Mouse (Mus musculus): ENCODE results near the gene Arhgef25. TPM values are rescaled to one million over a fixed set of nuclear protein-coding genes. Genes with fewer than 3 reads are reported as not detected.

The Arhgef25 gene
- polyA plus RNA-seq, 1 experiment from 2014 or later: 19.6 TPM

DNA sequence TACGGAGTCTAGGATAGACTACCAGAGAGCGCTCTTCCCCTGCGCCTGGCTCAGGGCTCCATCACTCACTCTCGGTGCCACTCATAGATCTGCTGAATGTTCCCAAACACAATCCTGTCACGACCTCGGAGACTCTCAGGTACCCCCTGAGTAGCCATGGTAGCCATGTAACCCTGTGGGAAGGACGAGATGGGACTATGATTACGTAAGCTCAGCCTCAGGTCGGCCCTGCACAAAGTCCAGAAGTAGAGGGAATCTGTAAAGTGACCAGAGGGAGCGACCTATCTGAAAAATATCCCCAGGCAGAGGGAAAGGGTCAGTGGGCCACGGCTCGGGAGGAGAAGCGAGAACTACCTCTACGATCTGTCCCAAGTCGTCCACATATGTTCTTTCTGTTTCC lies 4.4 kb downstream of the Arhgef25 start:
- DNase-seq: no peak
- no peaks in the 10 kb centered on the region for H3K9me3 ChIP-seq (ENCODE audit: control insufficient read depth, low read length)
- H3K4me1 ChIP-seq (ENCODE audit: control insufficient read depth, insufficient read depth, low read length): peaks cover 30% of the 10 kb centered on the region
- ATAC-seq (ENCODE audit: low FRiP score, low TSS enrichment): no peak
- no peak overlapping the region for H3K9ac ChIP-seq (replicated peaks; ENCODE audit: low read length)
- 90% methylated on average over 15 of the region's 15 CpGs for WGBS
- H3K27ac ChIP-seq (replicated peaks; ENCODE audit: low read depth, low read length): no peak overlapping the region
- peaks cover 2% of the 10 kb centered on the region for H3K36me3 ChIP-seq (ENCODE audit: control insufficient read depth, insufficient read depth, low read length)
- H3K27me3 ChIP-seq (ENCODE audit: control insufficient read depth, insufficient read depth, low read length): 0 out of 2 replicates have a peak, but pooled peaks cover 3% of the 10 kb centered on the region
- H3K4me3 ChIP-seq (replicated peaks; ENCODE audit: low read depth, low read length): no peak overlapping the region
- H3K4me2 ChIP-seq (ENCODE audit: low read length): no peak overlapping the region

DNA sequence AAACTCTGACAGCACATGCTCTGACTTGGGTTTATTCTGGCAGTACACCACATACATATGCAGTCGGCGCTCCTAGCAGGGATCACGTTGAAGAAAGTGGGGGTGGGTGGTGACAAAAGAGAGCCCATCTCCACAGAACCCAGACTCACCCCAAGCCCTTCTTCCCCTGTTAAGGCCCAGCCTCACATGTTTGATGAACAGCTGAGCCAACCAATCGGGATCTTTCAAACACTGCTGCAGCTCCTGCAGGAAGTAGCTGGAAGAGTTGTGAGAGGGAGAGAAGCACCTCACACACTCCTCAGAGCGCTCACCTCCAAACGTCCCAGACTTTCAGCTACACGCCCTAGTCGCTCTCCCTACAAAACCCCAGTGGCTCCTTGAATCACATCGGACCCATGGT lies 4.8 kb downstream of the Arhgef25 start:
- no peak overlapping the region for H3K27ac ChIP-seq (replicated peaks; ENCODE audit: low read depth, low read length)
- WGBS: 76% methylated on average over 9 of the region's 9 CpGs

GRCm38 (mm10) chr10:127183759-127184158 lies 6.1 kb downstream of the Arhgef25 start:
- peaks cover 19% of the 10 kb centered on the region for H3K4me1 ChIP-seq (ENCODE audit: control insufficient read depth, insufficient read depth, low read length)
- peak; percentile 28 for DNase-seq
- no peak for ATAC-seq (ENCODE audit: low FRiP score, low TSS enrichment)
- peak overlapping the region; percentile 16 for H3K4me2 ChIP-seq (ENCODE audit: low read length)
- 0 out of 2 replicates have a peak overlapping the region, but pooled peaks have one; percentile 24 for H3K9ac ChIP-seq (replicated peaks; ENCODE audit: low read length)
- WGBS: 17% methylated on average over 20 of the region's 20 CpGs
- H3K36me3 ChIP-seq (ENCODE audit: control insufficient read depth, insufficient read depth, low read length): no peaks in the 10 kb centered on the region
- no peaks in the 10 kb centered on the region for H3K9me3 ChIP-seq (ENCODE audit: control insufficient read depth, low read length)
- peaks cover 19% of the 10 kb centered on the region for H3K27me3 ChIP-seq (ENCODE audit: control insufficient read depth, insufficient read depth, low read length)
- no peak overlapping the region for H3K27ac ChIP-seq (replicated peaks; ENCODE audit: low read depth, low read length)
- no peak overlapping the region for H3K4me3 ChIP-seq (replicated peaks; ENCODE audit: low read depth, low read length)

More for the DNA sequence above, 4.8 kb downstream of the Arhgef25 start:
- Histone ChIP-seq H3K4me3 (replicated peaks; ENCODE audit: low read depth, low read length) (no peak overlapping the region), H3K36me3 (ENCODE audit: control insufficient read depth, insufficient read depth, low read length) (no peaks in the 10 kb centered on the region), H3K9ac (replicated peaks; ENCODE audit: low read length) (no peak overlapping the region), H3K4me1 (ENCODE audit: control insufficient read depth, insufficient read depth, low read length) (peaks cover 32% of the 10 kb centered on the region), H3K27me3 (ENCODE audit: control insufficient read depth, insufficient read depth, low read length) (peaks cover 6% of the 10 kb centered on the region), H3K9me3 (ENCODE audit: control insufficient read depth, low read length) (no peaks in the 10 kb centered on the region), H3K4me2 (ENCODE audit: low read length) (no peak overlapping the region)
- ATAC-seq (ENCODE audit: low FRiP score, low TSS enrichment) (no peak), DNase-seq (peak; percentile 50)

GRCm38 (mm10) chr10:127182624-127183023 lies 7.3 kb downstream of the Arhgef25 start:
- H3K9me3 ChIP-seq (ENCODE audit: control insufficient read depth, low read length): no peaks in the 10 kb centered on the region
- ATAC-seq (ENCODE audit: low FRiP score, low TSS enrichment): no peak
- H3K27me3 ChIP-seq (ENCODE audit: control insufficient read depth, insufficient read depth, low read length): peaks cover 30% of the 10 kb centered on the region
- 92% methylated on average over 4 of the region's 4 CpGs for WGBS
- H3K4me1 ChIP-seq (ENCODE audit: control insufficient read depth, insufficient read depth, low read length): peaks cover 17% of the 10 kb centered on the region
- no peak overlapping the region for H3K4me2 ChIP-seq (ENCODE audit: low read length)
- no peak for DNase-seq
- no peak overlapping the region for H3K9ac ChIP-seq (replicated peaks; ENCODE audit: low read length)
- no peak overlapping the region for H3K27ac ChIP-seq (replicated peaks; ENCODE audit: low read depth, low read length)
- no peak overlapping the region for H3K4me3 ChIP-seq (replicated peaks; ENCODE audit: low read depth, low read length)
- H3K36me3 ChIP-seq (ENCODE audit: control insufficient read depth, insufficient read depth, low read length): no peaks in the 10 kb centered on the region

- no peak overlapping the region for H3K9ac ChIP-seq (replicated peaks; ENCODE audit: low read length)
- no peaks in the 10 kb centered on the region for H3K9me3 ChIP-seq (ENCODE audit: control insufficient read depth, low read length)
- H3K4me2 ChIP-seq (ENCODE audit: low read length): no peak overlapping the region
- H3K27ac ChIP-seq (replicated peaks; ENCODE audit: low read depth, low read length): no peak overlapping the region
- H3K27me3 ChIP-seq (ENCODE audit: control insufficient read depth, insufficient read depth, low read length): peaks cover 41% of the 10 kb centered on the region
- DNase-seq: no peak
- H3K36me3 ChIP-seq (ENCODE audit: control insufficient read depth, insufficient read depth, low read length): no peaks in the 10 kb centered on the region
- no peak for ATAC-seq (ENCODE audit: low FRiP score, low TSS enrichment)
- 55% methylated on average over 6 of the region's 6 CpGs for WGBS
- H3K4me3 ChIP-seq (replicated peaks; ENCODE audit: low read depth, low read length): no peak overlapping the region
- H3K4me1 ChIP-seq (ENCODE audit: control insufficient read depth, insufficient read depth, low read length): peaks cover 13% of the 10 kb centered on the region
Measured at GRCm38 (mm10) chr10:127181566-127181965, 8.3 kb downstream of the Arhgef25 start.

- Histone ChIP-seq H3K9ac (replicated peaks; ENCODE audit: low read length) (no peak overlapping the region), H3K36me3 (ENCODE audit: control insufficient read depth, insufficient read depth, low read length) (no peaks in the 10 kb centered on the region), H3K27ac (replicated peaks; ENCODE audit: low read depth, low read length) (no peak overlapping the region), H3K9me3 (ENCODE audit: control insufficient read depth, low read length) (no peaks in the 10 kb centered on the region), H3K4me1 (ENCODE audit: control insufficient read depth, insufficient read depth, low read length) (peaks cover 13% of the 10 kb centered on the region), H3K27me3 (ENCODE audit: control insufficient read depth, insufficient read depth, low read length) (peaks cover 50% of the 10 kb centered on the region), H3K4me3 (replicated peaks; ENCODE audit: low read depth, low read length) (no peak overlapping the region), H3K4me2 (ENCODE audit: low read length) (no peak overlapping the region; the same call in 1 of the 2 replicates)
- no peak for ATAC-seq (ENCODE audit: low FRiP score, low TSS enrichment)
- WGBS: 8% methylated on average over 3 of the region's 3 CpGs
- DNase-seq: no peak
Measured at GRCm38 (mm10) chr10:127180695-127181047, 9.2 kb downstream of the Arhgef25 start.

DNA sequence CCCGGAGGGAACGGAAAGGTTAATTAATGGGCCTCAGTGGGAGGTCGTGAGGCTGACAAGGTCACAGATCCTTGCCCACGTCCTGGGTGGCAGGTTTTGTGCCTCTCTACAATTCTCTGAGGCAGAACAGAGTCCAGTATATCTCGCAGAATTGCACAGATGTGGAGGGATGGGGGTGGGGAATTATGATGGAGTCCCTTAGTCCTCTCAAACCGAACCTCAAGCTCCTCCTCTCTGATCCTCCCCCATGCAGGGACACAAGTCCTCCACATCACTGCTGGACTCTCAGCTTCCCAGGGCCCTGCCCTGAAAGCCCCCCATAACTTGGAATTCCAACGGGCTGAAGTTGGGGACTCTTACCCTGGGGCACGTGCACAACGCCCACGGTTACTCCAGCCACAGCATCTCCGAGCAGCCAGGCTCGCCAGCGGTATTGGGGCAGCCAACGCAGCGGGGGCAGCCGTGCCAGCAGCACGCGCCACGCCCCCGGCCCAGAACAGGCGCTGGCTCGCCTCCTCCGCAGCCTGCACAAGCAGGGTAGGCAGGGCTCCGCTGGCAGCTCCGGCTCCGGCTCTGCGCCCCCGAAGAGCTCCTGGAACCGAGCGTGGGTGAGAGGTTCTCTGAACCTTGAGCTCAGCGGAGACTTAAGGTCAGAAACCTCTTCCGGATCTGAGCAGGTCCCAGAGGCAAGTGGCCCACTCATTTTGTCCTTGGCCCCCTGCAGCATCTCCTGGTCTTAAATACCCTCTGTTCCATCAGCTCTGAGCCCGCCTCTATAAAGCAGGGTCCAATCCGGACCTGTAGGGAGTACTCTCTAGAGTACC lies 9.8 kb downstream of the Arhgef25 start, which contains the start of gene Slc26a10:
TSS of gene Slc26a10 (minus strand) at position 775 of the 824 bp plus-strand sequence.
- peaks cover 51% of the 10 kb centered on the region for H3K27me3 ChIP-seq (ENCODE audit: control insufficient read depth, insufficient read depth, low read length)
- H3K36me3 ChIP-seq (ENCODE audit: control insufficient read depth, insufficient read depth, low read length): no peaks in the 10 kb centered on the region
- no peaks in the 10 kb centered on the region for H3K9me3 ChIP-seq (ENCODE audit: control insufficient read depth, low read length)
- DNase-seq: peak; percentile 56
- no peak within 1 kb of the TSS for H3K27ac ChIP-seq (replicated peaks; ENCODE audit: low read depth, low read length)
- H3K9ac ChIP-seq (replicated peaks; ENCODE audit: low read length): peak within 1 kb of the TSS; percentile 24; the same call in 1 of the 2 replicates
- no peak within 1 kb of the TSS for H3K4me3 ChIP-seq (replicated peaks; ENCODE audit: low read depth, low read length)
- no peak for ATAC-seq (ENCODE audit: low FRiP score, low TSS enrichment)
- peaks cover 13% of the 10 kb centered on the region for H3K4me1 ChIP-seq (ENCODE audit: control insufficient read depth, insufficient read depth, low read length)
- peak within 1 kb of the TSS; percentile 38 for H3K4me2 ChIP-seq (ENCODE audit: low read length)
- 2% methylated on average over 34 of the region's 34 CpGs for WGBS

GRCm38 (mm10) chr10:127178286-127179027 lies 11.4 kb downstream of the Arhgef25 start:
- Histone ChIP-seq H3K27me3 (ENCODE audit: control insufficient read depth, insufficient read depth, low read length) (peaks cover 51% of the 10 kb centered on the region), H3K27ac (replicated peaks; ENCODE audit: low read depth, low read length) (no peak overlapping the region), H3K9ac (replicated peaks; ENCODE audit: low read length) (0 out of 2 replicates have a peak overlapping the region, but pooled peaks have one; percentile 4), H3K4me2 (ENCODE audit: low read length) (peak overlapping the region; percentile 38), H3K4me1 (ENCODE audit: control insufficient read depth, insufficient read depth, low read length) (peaks cover 9% of the 10 kb centered on the region), H3K4me3 (replicated peaks; ENCODE audit: low read depth, low read length) (peak overlapping the region; percentile 20), H3K9me3 (ENCODE audit: control insufficient read depth, low read length) (no peaks in the 10 kb centered on the region), H3K36me3 (ENCODE audit: control insufficient read depth, insufficient read depth, low read length) (no peaks in the 10 kb centered on the region)
- WGBS: 2% methylated on average over 41 of the region's 41 CpGs
- DNase-seq: no peak
- ATAC-seq (ENCODE audit: low FRiP score, low TSS enrichment): no peak

Data from midbrain, embryonic 14.5 days (tissue).